Mouse (Mus musculus) subcutaneous adipose tissue, adult 2 months (tissue): Measurements from ENCODE around the gene Kcnj12. TPM values are rescaled to one million over a fixed set of nuclear protein-coding genes. Genes with fewer than 3 reads are reported as not detected.

Experiments used
- polyA plus RNA-seq: library from polyadenylated mRNA; depleted of rRNA; stranded (reverse); fragments of >200 nt; gene quantifications from 2 replicates; pipeline ENCODE4 v1.2.3, GENCODE M21; 2012; ENCODE audit warnings: low replicate concordance; rRNA removed

Gene Kcnj12
- polyA plus RNA-seq: 0.26 and 0.51 TPM in 2 replicates

GRCm38 (mm10) chr11:61022550-61023391 lies at the start of gene Kcnj12:
Gene Kcnj12 (plus strand): TSS chr11:61022564.

Other genes with a start within 250 kb of the Kcnj12 start
- gene Top3a, start 245.2 kb upstream of the Kcnj12 start, polyA plus RNA-seq: 5.7 and 9.9 TPM in 2 replicates
- 11.7 and 17.5 TPM in 2 replicates for gene Smcr8, start 245.0 kb upstream of the Kcnj12 start, polyA plus RNA-seq
- gene Shmt1, start 210.8 kb upstream of the Kcnj12 start, polyA plus RNA-seq: 9.0 and 20.1 TPM in 2 replicates
- 36.7 and 58.2 TPM in 2 replicates for gene Dhrs7b, start 191.9 kb upstream of the Kcnj12 start, polyA plus RNA-seq
- 76.5 and 83.6 TPM in 2 replicates for gene Tmem11, start 143.3 kb upstream of the Kcnj12 start, polyA plus RNA-seq
- gene Natd1, start 107.8 kb upstream of the Kcnj12 start, polyA plus RNA-seq: 54.2 and 62.5 TPM in 2 replicates
- gene Map2k3, start 90.5 kb upstream of the Kcnj12 start, polyA plus RNA-seq: 36.1 and 58.0 TPM in 2 replicates
- gene Tnfrsf13b, start 104.2 kb downstream of the Kcnj12 start, polyA plus RNA-seq: 3.5 and 7.9 TPM in 2 replicates
- 38.7 and 79.2 TPM in 2 replicates for gene Usp22, start 152.5 kb downstream of the Kcnj12 start, polyA plus RNA-seq
- 0.09 and 0.87 TPM in 2 replicates for gene Aldh3a1, start 185.0 kb downstream of the Kcnj12 start, polyA plus RNA-seq
- 54.5 and 64.1 TPM in 2 replicates for gene Aldh3a2, start 244.9 kb downstream of the Kcnj12 start, polyA plus RNA-seq